Mouse (Mus musculus) left cerebral cortex, adult 9 months (tissue): ENCODE data around the gene Rad52.

Experiments used
- DNase-seq, 2 experiments: peaks; one replicate each; pipeline ENCODE4 v3.0.0; 2022; ENCODE audit warnings: low spot score in 2 of 2

The Rad52 gene

DNA sequence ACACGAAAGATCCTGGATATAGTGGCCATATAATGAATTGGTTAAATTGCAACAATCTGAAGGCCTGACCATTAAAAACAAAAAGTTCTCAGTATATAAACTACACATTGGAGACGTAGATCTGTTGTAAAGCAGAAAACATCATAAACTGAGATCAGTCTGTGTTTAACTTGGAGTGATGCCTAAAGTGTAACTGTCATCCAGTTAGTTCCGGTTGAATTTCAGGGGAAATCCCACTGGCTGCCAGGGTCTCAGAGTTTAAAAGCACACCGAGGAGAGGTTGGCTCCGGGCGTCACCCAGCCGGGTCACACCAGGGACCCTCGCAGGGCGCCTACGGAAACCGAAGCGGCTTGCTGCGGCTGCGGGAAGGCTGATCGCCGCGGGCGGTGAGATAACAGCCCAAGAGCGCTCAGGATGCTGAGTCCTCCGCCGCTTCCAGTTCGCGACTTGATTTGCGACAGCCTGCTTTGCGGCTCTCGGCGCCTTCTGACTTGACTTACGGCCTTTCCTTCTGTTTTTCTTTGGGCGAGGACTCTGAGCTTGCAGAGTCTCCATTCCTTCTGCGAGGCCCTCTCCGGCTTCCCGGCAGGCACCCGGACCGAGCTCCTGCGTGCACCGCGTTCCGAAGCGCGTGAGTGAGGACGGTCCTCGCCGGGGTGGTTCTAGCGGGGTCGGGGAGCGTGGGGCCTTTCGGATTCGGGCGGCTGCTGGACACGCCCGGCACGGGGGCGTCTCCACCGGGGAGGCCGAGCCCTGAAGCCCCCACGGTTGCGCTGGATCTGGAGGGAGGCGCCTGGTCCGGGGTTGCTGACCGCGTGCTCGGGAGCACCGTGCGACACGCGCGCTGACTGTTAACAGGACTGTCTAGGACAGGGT, at the start of gene Rad52:
Gene Rad52, plus strand, starts transcription at position 495 of the 877 bp plus-strand sequence.
- peak; percentile 78 to 92 for DNase-seq

- no peak for DNase-seq
These were observed 48.3 kb upstream of the Rad52 start for GRCm38 (mm10) chr6:119854156-119854555.

- no peak for DNase-seq
These were observed 47.0 kb upstream of the Rad52 start for GRCm38 (mm10) chr6:119855471-119855870.

GRCm38 (mm10) chr6:119860236-119860635, 42.3 kb upstream of the Rad52 start:
- DNase-seq: no peak

- no peak for DNase-seq
These were observed 41.0 kb upstream of the Rad52 start for GRCm38 (mm10) chr6:119861519-119861918.

DNA sequence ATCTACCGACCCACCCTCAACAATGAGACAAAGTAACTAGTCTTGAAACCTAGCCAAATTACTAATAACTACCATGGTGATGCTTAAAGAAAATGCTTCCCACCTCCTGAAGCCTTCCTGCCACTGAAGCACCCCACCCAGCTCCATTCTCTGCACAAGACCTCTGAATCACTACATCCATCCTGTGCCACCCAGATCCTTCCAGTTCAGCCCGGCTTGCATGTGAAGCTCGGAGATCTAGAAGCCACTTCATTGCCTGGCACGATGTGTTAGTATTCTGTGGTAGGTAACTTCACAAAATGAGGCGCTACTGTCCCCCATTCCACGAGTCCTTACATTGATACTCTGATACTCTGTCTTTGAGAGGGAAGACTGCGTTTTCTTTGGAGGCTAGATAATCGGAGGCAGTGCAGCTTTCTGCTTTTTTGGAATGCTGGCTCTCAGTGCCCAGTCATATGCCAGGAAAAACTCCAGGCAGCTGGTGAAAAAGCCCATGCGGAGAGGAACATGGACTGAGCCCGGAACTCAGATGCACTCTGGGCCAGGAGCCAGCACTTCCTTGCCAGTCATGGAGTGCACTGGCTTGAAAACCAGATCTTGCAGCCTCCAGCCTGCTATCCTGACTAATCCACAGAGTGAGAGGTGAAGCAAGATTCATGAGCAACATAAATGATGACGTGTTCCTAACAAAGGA, 38.0 kb upstream of the Rad52 start:
- DNase-seq: peak in 1 of 2 experiments; percentile 73

DNA sequence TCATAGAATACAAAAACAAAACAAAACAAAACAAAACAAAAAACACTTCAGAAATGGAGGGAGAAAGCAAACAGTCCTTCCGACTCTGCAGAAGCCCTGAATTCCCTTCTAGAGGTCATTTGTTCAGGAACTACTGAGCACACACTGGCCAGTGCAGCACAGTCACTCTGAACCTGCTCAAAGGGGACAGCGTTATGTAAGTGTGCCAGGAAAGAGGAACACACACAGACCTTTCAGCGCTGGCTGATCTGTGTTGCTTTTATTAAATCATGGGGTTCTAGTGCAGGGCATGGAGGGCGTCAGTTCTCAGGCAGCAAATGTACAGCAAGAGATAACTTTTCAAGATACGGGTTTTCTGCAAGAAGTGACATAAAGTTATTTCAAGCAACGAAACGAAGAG, 19.3 kb upstream of the Rad52 start:
- no peak for DNase-seq

DNA sequence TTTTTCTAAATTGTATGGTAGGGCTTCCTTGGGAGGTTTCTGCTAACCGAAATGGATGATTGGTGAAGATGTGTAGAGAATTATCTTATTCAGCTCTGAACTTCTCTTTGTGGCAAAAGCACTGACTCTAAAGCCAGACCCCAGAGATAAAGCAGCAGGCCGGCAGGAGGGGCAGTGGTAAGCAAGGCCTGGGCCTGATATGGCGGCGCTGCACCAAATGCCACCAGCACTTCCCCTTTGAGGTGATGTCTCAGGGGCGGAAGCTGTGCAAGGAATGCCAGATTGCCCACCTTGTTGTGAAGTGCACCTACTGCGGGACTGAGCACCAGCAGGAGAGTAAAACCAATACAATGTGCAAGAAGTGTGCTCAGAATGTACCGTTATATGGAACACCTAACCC, 9.8 kb upstream of the Rad52 start:
- DNase-seq: no peak

DNA sequence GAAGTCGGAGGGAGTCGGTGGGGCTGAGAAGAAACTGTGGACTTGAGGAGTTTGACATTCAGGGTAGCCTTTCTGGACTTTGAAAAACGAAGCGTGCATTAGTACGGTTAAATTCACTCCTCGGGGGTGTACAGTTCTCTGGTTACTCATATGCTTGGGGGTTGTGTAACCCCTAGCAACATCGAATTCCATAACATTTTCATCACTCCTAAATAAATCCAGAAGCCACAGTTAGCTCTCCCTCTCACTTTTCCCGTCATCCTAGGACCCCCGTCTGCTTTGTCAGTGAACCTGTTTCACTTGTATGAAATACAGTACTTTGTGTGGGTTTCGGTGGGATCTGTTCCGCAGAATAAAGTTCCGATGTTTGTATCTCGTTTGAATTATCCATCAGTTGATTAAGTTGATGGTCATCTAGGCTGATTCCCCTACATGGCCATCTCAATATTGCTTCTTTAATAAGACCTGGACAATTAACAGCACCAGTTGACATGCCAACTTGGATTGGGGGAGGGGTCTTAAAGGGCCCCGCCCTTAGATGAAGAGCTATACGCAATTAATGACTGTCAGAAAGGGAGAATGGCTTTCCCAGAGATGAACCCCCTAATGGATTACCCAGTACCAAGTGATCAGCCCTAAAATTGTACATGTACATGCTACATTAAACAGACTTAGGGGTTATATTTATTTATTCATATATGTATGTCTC, 737 bp downstream of the Rad52 start:
- DNase-seq: no peak

- no peak for DNase-seq
These were observed 3.0 kb downstream of the Rad52 start for GRCm38 (mm10) chr6:119905461-119905860.

DNA sequence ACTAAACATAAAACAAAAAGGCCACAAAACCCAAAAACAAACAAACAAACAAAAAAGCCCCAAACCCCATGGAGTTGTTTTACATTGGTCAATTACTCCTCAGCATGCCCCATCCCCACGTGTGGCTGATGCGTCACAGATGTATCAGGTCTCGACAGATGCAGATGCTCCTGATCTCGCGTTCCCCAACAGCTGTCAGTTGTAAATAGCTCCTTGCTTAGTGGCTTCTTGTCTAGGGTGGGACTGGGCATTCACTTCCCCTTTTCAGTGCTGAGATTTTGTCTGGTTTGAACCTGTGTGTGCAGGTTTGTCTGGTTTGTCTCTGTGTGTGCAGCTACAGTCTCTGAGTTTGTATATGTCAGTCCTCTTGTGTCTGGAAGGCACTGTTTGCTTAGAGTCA, 9.5 kb downstream of the Rad52 start:
- no peak for DNase-seq

DNA sequence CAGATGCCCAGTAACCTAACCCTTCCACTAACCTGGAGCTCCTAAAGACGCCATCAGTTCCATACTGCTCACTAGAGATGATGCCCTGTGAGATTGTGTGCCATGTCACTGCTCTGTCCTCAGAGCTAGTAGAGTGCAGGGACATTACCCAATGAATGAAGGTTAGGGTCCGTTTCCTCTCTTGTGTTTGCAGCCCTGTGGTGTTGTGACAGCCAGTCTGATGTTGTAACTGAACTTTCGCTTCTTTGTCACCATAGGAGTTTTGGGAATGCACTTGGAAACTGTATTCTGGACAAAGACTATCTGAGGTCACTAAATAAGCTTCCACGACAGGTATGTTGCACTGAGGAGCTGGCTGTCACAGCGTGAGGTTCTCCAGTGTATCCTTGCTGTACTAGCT, 13.2 kb downstream of the Rad52 start:
- no peak for DNase-seq

DNA sequence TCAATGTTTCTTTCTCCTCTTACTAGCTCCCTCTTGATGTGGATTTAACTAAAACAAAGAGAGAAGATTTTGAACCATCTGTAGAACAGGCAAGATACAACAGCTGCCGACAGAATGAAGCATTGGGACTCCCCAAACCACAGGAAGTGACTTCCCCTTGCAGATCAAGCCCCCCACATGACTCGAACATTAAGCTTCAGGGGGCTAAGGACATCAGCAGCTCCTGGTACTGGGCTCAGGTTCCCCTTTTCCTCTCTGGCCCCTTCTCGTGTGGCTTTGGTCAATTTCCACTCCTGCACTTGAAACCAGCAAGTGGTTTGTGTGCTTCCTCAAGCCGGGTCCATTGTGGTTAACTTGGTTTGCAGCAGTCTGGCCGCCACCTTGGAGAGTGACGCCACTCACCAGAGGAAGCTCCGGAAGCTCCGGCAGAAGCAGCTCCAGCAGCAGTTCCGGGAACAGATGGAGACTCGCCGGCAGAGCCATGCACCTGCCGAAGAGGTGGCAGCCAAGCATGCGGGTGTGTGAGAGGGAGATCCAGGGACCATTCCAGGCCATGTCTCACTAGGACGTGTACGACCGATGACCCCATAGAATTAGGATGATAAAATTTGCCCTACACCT, 16.2 kb downstream of the Rad52 start:
- DNase-seq: peak in 1 of 2 experiments; percentile 26

- no peak for DNase-seq
These were observed 19.6 kb downstream of the Rad52 start for GRCm38 (mm10) chr6:119922136-119922535.

DNA sequence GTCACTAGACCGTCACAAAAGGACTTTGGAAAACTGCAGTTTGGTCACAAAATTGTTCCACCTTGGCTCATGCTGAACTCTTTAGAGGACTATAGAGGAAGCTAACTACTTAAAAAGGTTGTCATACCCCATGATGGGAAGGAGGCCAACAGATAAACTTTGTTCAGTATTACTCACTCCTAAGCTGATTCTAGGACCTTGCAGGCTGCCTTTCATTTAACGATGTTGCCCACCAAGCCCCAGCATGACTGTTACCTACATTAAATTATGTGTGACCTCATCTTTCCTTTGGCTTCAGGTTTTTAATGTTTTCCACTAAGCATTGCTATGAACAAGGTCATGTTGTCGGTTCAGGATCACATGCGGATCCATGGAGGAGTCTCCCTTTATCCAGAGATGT, 20.0 kb downstream of the Rad52 start:
- no peak for DNase-seq

- peak in 1 of 2 experiments; percentile 47 for DNase-seq
These were observed 21.9 kb downstream of the Rad52 start for GRCm38 (mm10) chr6:119924235-119925005.
